Mouse (Mus musculus) heart, adult 8-10 months (tissue): ENCODE measurements around the gene AF067061. TPM values are rescaled to one million over a fixed set of nuclear protein-coding genes. Genes with fewer than 3 reads are reported as not detected.
"Not testable (repeated sequence)": the region's sequence is repeated elsewhere in the genome, so short reads cannot be mapped to it uniquely, and the experiment has no call there.

Experiments
- DNase-seq: peaks from one replicate; pipeline ENCODE4 v3.0.0; 2022; ENCODE audit warnings: low spot score
- total RNA-seq, 4 experiments: library from RNA; stranded (reverse); gene quantifications; 2 replicates each; pipeline ENCODE4 v1.2.4; 2022

AF067061 gene
- not detected for total RNA-seq

GRCm38 (mm10) chr13:120262870-120263269 is at the start of gene AF067061:
Gene AF067061 (plus strand): TSS chr13:120263114.
- not testable (repeated sequence) for DNase-seq

- not testable (repeated sequence) for DNase-seq
These were observed 47.1 kb upstream of the AF067061 start, which contains the start of gene Gm21762 for GRCm38 (mm10) chr13:120215847-120216246. Gene Gm21762 (minus strand): TSS chr13:120215947.

DNA sequence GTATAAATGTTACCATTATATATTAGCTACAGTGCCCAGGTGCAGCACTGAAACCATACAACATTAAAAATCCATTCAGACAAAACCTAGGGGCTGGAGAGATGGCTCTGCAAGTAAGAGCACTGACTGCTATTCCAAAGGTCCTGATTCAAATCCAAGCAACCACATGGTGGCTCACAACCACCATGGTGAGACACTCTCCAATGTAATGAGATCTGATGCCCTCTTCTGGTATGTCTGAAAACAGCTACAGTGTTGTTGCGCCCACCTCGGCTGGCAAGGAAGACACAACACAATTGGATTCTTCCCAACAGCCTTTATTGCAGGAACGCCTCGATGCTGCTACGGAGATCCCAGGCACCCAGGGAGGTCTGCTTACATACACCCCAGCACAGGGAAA is 42.0 kb upstream of the AF067061 start:
- DNase-seq, result not testable (repeated sequence)

DNA sequence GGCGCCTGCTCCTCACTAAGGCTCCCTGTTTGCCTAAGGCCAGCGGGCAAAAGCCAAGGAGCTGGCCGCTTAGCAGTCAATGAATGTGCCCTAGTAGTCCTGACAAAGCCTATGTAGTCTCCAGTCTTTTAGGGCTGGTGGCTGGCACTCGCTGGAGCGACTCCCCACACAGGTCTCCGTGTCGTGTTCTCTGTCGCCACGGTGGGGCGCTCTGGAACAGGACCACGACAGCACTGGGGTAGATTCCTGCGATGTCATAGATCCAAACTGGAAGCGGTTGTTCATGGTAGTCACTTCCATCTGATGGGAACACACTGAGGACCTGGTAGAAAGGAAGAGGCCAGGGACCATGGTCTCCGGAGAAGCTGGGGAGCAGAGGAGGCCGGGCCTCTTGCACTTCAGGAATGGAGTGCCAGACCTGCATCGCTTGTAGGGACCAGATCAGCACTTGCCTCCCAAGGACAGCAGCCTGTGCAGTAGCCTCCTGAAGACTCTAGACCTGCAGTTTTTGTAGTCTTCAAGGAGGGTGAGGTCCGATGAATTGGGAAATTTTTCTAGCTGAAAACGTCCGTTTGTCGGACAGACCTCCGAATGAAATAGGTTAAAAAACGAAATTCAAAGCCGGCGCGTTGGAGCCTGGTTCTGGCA is 39.8 kb upstream of the AF067061 start:
- DNase-seq, result not testable (repeated sequence)

- not testable (repeated sequence) for DNase-seq
These were observed 31.1 kb upstream of the AF067061 start for GRCm38 (mm10) chr13:120231798-120232197.

- DNase-seq, result not testable (repeated sequence)
These were observed 30.4 kb upstream of the AF067061 start for GRCm38 (mm10) chr13:120232447-120233049.

GRCm38 (mm10) chr13:120238811-120239210 is 24.1 kb upstream of the AF067061 start, which contains the start of gene Gm21731:
Gene Gm21731 (plus strand): TSS chr13:120239111.
- DNase-seq, result not testable (repeated sequence)

DNA sequence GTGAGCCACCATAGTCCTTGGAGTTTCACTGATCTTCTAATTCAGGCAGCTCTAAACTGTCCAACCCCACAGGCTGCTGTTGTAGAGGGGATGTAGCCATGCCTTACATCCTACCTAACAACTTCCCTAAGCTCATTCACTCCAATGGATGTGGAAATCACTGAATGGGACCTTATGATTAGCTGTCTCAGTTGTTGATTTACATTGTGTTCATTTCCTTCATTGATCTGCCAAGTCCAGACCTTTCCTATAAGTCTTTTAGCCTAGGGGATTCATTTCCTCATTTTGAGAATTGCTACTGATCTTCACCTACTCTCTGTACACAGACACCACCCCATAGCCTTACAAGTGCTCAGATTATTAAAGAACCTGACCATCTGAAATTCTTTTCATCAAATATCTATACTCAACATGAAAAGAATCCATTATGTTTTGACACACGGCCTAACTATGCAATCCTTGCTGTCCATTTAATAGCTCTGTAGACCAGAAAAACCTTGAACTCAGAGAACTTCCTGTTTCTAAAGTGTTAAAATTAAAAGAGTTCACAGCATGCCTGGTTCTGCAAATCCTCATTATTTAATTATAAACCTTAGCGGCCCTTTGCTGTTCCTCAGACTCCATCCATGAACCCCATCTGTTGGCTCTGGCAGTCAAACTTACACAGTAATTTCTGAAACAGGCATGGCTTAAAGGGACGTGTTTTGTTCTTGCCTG is 11.5 kb upstream of the AF067061 start:
- DNase-seq, result not testable (repeated sequence)

- not testable (repeated sequence) for DNase-seq
These were observed 3.9 kb upstream of the AF067061 start for GRCm38 (mm10) chr13:120258817-120259658.

DNA sequence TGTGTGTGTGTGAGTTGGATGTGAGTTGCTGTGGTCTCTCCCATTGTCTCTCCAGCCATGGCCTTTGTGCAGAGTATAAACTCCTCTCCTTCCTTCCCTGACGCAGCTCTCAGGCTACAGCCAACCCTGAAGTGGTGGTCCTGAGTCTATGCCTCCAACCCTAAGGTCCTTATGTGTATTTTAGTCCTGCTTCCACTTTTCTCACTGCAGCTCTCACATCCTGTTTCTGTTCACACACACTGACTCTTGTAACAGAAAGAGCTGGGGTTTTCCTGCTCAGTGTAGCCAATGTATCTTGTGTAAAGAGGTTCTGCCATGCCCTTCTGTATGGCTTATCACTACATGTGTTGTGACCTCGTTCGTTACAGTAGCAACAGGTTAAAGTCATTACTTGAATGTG is 3.2 kb upstream of the AF067061 start:
- DNase-seq, result not testable (repeated sequence)

DNA sequence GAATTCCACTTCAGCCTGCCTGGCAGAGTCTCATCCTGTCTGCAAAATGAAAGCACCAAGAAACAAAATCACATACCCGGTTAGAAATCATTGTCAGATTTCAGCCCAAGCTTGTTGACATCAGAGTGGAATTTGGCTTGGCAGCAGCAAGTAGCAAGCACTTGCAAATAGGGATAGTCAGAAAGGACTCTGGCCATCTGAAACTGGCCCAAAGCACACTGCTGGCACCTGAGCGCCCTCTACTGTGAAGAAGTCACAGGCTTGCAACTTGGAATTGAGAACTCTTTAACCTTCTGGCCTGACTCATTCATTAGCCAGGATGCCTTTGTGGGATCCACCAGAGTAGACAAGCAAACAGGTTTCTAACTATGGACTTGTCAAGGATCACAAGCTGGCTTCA is 14.9 kb downstream of the AF067061 start:
- not testable (repeated sequence) for DNase-seq

DNA sequence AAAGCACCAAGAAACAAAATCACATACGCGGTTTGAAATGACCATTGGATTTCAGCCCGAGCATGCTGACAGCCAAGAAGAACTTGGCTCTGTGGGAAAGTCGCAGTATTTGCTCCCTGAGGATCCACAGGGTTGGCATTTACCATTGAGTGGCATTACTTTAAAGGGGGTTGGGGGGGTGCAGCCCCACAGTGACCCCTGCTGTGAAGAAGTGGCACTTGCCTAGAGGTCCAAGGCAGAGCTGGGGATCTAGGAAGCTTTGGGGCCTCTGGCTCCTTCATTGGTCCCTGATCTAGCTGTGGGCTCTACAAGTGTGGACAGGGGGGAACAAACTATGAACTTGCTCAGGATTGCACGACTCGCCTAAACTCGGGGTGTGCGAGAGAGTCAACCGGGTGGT is 15.9 kb downstream of the AF067061 start:
- DNase-seq, result no peak

DNA sequence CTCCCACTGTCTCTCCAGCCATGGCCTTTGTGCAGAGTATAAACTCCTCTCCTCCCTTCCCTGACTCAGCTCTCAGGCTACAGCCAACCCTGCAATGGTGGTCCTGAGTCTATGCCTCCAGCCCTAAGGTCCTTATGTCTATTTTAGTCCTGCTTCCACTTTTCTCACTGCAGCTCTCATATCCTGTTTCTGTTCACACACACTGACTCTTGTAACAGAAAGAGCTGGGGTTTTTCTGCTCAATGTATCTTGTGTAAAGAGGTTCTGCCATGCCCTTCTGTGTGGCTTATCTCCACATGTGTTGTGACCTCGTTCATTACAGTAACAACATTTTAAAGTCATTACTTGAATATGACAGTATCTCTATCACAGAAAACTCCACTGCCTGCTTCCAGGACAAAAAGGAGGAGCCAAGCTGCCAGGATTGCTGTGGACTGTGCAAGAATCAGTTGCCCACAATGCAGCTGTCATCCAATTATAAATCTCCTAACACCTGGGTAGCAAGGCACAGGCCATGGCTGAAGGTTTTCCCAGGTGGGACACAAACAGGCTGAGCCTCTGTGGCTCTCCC is 36.5 kb downstream of the AF067061 start:
- DNase-seq, result no peak

DNA sequence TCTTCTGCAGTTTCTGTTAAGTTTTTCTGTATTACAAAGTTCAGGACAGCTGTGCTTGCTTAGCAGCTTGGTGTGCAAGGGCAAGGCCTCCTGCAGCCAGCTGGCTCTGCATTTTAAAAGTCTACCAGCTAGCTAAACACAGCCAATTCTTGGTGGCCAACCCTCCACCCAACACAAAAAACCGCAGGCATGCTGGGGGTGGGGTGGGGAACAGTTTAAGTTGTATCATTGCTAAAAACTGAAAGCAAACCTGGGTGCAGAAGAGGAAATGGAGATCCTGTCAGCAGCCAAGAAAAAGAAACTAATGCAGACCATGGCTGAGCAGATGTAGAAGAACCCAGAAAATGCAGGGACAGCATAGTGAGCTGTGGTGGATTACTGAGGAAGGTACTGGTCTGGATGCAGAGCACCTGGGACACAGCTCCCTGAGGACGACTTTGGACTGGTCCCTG is 37.1 kb downstream of the AF067061 start, which contains the start of gene BC147527:
Gene BC147527, plus strand, starts transcription at position 402 of the 452 bp plus-strand sequence.
- no peak for DNase-seq

DNA sequence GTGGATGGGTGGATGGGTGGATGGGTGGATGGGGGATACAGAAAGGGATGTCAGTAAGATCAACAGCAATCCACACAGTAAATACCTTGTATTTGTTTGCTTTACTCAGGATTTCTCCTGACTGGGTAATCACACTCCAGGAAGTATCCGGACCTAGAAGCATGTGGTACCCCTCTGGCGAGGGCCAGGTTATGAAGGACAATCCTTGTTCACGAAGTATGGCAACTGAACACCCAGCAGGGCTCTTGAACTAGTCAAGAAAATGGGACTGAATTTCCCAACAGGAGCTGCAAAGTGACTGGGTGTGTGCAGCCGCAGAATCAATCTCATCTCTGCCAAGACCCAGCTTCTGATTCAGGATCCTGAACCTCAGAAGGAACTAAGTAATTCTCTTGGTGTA is 37.9 kb downstream of the AF067061 start:
- no peak for DNase-seq

DNA sequence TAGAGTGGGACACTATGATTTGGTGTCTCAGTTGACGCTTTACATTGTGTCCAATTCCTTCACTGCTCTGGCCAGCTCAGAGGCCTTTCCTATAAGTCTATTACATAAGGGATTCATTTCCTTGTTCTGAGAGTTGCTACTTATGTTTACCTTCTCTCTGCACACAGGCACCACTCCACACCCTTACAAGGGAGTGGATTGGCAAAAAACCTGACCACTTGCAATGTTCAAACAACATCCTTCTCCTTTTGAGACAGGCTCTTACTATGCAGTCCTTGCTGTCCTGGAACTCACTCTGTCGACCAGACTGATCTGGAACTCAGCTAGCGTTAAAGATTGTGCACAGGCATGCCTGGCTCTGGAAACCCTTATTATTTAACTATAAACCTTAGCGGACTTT is 47.8 kb downstream of the AF067061 start:
- no peak for DNase-seq

DNA sequence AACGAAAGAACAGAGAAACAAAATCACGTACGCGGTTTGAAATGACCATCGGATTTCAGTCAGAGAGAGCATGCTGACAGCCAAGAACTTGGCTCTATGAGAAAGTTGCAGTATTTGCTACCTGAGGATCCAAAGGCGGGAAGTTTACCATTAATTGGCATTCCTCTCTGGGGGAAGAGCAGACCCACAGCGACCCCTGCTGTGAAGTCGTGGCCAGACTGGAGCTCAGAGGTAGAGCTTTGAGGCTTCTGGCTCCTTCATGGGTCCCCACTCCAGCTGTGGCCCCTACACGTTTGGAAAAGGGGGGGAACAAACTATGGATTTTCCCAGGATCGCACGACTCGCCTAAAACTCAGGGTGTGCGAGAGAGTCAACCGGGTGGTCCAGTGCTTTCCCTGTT is 50.7 kb downstream of the AF067061 start:
- DNase-seq, result no peak
